Mouse (Mus musculus): ENCODE measurements around the gene Slc4a1. TPM values are rescaled to one million over a fixed set of nuclear protein-coding genes. Genes with fewer than 3 reads are reported as not detected.
A peak's percentile ranks its signal among the peaks of the same experiment; 100 is the strongest.
"Not testable (repeated sequence)": the region's sequence is repeated elsewhere in the genome, so short reads cannot be mapped to it uniquely, and the experiment has no call there.

Slc4a1 gene
- polyA plus RNA-seq, 1 experiment from 2014 or later: 2.8 TPM

DNA sequence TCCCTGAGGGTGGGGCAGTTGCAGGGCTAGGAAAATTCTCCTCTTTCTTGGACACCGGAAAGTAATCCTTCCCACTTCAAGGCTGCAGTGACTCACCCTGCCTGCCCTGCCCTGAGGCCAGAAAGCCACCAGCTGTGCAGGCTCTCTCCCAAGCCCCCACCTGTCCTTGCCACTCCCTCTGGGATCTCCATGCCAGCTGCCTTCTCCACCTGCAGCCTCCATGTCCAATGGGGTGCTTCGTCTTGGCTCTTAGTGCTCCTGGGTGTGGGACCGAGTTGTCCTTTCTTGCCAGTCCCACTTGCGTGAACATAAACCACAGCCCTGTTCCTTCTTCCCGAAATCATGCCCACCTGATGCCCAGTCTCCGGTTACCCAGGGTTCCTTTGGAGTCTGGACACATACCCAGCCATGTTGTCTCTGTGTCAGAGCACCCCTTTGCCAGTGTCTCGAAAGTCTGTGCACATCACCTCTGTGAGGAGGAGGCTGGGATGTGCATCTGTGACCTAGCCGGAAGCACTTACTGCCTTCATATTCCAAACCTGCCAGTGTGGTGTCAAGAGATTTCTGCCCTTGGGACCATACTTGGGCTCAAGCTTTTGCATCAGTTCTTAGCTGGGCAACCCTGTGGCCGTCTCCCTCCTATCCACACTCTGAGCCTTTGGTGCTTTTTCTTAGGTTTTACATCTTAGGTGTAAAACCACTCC, 28.6 kb upstream of the Slc4a1 start:
- Histone ChIP-seq H3K4me1 (replicated peaks; ENCODE audit: control insufficient read depth, insufficient read depth, low read length) (peaks cover 10% of the 10 kb centered on the region), H3K4me3 (ENCODE audit: low read depth, low read length) (no peak overlapping the region), H3K9me3 (ENCODE audit: control insufficient read depth, low read length) (no peaks in the 10 kb centered on the region), H3K4me2 (ENCODE audit: low read length) (peak overlapping the region; percentile 88), H3K27ac (ENCODE audit: low read depth) (no peak overlapping the region), H3K36me3 (ENCODE audit: control insufficient read depth, insufficient read depth, low read length) (no peaks in the 10 kb centered on the region), H3K9ac (ENCODE audit: low read length) (no peak overlapping the region), H3K27me3 (replicated peaks; ENCODE audit: control insufficient read depth, insufficient read depth, low read length) (peaks cover 27% of the 10 kb centered on the region)
- WGBS: 78% methylated on average over 9 of the region's 9 CpGs
- ATAC-seq (replicated peaks; ENCODE audit: low FRiP score, low TSS enrichment, low read depth) (no peak), DNase-seq (ENCODE audit: low spot score) (no peak)

DNA sequence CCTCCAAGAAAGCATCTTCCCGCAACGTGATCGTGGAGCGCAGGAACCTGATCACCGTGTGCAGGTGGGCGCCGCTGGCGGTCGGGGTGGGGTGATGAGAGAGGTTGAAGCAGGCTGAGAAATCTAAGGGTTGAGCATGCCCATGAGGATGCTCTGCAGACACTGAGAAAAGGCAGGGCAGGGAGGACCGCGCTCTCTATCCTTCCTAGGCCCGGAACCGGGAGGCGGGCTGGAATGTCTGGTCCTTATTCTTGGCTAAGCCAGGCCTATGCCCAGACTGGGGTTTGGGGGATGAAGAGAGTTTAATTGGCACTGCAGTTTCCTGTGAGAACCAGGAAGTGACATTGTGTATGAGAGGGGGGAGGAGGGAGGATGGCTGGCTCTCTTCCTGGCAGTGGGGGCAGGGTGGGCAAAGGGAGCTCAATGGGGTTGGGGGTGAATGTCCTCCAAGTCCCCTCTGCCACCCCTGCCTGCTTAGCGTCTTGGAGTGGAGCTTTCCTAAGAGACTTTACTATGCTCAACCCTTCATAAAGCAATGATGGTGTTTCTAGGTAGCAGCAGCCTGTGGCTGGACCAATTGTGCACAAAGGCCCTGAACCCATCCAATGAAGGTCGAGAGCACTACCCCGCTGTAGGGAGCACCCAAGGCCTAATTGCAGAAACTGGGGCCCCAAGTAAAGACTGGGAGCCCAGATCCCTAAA, 27.9 kb upstream of the Slc4a1 start:
- H3K4me3 ChIP-seq (ENCODE audit: low read depth, low read length): peak overlapping the region; percentile 39
- peaks cover 10% of the 10 kb centered on the region for H3K4me1 ChIP-seq (replicated peaks; ENCODE audit: control insufficient read depth, insufficient read depth, low read length)
- H3K27ac ChIP-seq (ENCODE audit: low read depth): no peak overlapping the region
- H3K36me3 ChIP-seq (ENCODE audit: control insufficient read depth, insufficient read depth, low read length): no peaks in the 10 kb centered on the region
- DNase-seq (ENCODE audit: low spot score) (no peak), ATAC-seq (replicated peaks; ENCODE audit: low FRiP score, low TSS enrichment, low read depth) (peak; percentile 3; the same call in 1 of the 2 replicates)
- peaks cover 20% of the 10 kb centered on the region for H3K27me3 ChIP-seq (replicated peaks; ENCODE audit: control insufficient read depth, insufficient read depth, low read length)
- 0 out of 2 replicates have a peak overlapping the region, but pooled peaks have one; percentile 29 for H3K9ac ChIP-seq (ENCODE audit: low read length)
- H3K4me2 ChIP-seq (ENCODE audit: low read length): peak overlapping the region; percentile 88
- 11% methylated on average over 17 of the region's 17 CpGs for WGBS
- H3K9me3 ChIP-seq (ENCODE audit: control insufficient read depth, low read length): no peaks in the 10 kb centered on the region

- DNase-seq (ENCODE audit: low spot score) (peak; percentile 97), ATAC-seq (replicated peaks; ENCODE audit: low FRiP score, low TSS enrichment, low read depth) (peak; percentile 86)
- Histone ChIP-seq H3K36me3 (ENCODE audit: control insufficient read depth, insufficient read depth, low read length) (no peaks in the 10 kb centered on the region), H3K27ac (ENCODE audit: low read depth) (0 out of 2 replicates have a peak within 1 kb of the TSS, but pooled peaks have one; percentile 27), H3K4me2 (ENCODE audit: low read length) (peak within 1 kb of the TSS; percentile 88), H3K27me3 (replicated peaks; ENCODE audit: control insufficient read depth, insufficient read depth, low read length) (peaks cover 14% of the 10 kb centered on the region), H3K9me3 (ENCODE audit: control insufficient read depth, low read length) (no peaks in the 10 kb centered on the region), H3K9ac (ENCODE audit: low read length) (0 out of 2 replicates have a peak within 1 kb of the TSS, but pooled peaks have one; percentile 29), H3K4me3 (ENCODE audit: low read depth, low read length) (peak within 1 kb of the TSS; percentile 39), H3K4me1 (replicated peaks; ENCODE audit: control insufficient read depth, insufficient read depth, low read length) (peaks cover 10% of the 10 kb centered on the region)
- under 1% methylated on average over 30 of the region's 34 CpGs for WGBS
These were observed 27.2 kb upstream of the Slc4a1 start, which contains the start of gene Rundc3a for GRCm38 (mm10) chr11:102393238-102393634. Gene Rundc3a, plus strand, starts transcription at chr11:102393403.

DNA sequence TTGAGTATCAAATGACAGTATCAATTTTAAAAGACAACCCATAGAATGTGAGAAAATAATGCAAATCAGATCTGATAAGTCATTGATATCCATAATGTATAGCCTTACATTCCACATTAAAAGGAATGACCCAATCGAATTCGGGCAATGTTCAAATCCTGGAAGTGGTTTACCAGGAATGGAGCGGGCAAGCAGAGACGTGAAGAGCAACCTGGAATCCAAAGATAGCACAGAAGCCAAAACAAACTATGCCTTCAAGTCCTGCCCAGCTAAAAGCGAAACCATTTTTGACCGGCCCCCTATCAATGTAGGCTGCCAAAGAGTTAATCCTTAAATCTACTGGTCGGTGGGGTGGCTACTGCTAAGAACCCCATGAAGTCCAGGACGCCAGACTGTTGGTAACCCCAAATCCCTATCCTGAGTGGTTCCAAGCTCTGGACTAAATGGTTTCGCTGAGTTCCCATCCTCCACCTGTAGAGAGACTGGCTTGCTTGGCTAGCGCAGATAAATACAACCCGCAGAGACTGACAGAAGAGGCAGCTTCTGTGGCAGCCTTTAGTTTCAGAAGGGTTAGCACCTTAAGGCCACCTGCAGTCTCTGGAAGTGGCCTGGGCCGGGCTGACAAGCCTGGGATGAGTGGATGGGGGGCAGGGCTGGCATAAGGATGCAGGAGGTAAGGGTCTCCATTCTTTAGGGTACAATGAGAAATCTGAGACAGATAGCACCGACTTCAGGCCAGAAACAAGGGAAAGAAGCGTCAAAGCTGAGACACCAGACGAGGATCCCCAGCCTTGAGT, 26.6 kb upstream of the Slc4a1 start:
- H3K27ac ChIP-seq (ENCODE audit: low read depth): 0 out of 2 replicates have a peak overlapping the region, but pooled peaks have one; percentile 27
- peak overlapping the region; percentile 39 for H3K4me3 ChIP-seq (ENCODE audit: low read depth, low read length)
- no peaks in the 10 kb centered on the region for H3K9me3 ChIP-seq (ENCODE audit: control insufficient read depth, low read length)
- peak overlapping the region; percentile 88 for H3K4me2 ChIP-seq (ENCODE audit: low read length)
- ATAC-seq (replicated peaks; ENCODE audit: low FRiP score, low TSS enrichment, low read depth) (0 out of 2 replicates have a peak, but pooled peaks have one; percentile 33), DNase-seq (ENCODE audit: low spot score) (no peak)
- peaks cover 8% of the 10 kb centered on the region; the same call in 1 of the 2 replicates for H3K27me3 ChIP-seq (replicated peaks; ENCODE audit: control insufficient read depth, insufficient read depth, low read length)
- H3K4me1 ChIP-seq (replicated peaks; ENCODE audit: control insufficient read depth, insufficient read depth, low read length): peaks cover 10% of the 10 kb centered on the region
- no peaks in the 10 kb centered on the region for H3K36me3 ChIP-seq (ENCODE audit: control insufficient read depth, insufficient read depth, low read length)
- no peak overlapping the region for H3K9ac ChIP-seq (ENCODE audit: low read length)
- WGBS: 16% methylated on average over 15 of the region's 15 CpGs

GRCm38 (mm10) chr11:102389436-102389835, 23.4 kb upstream of the Slc4a1 start:
- not testable (repeated sequence) for DNase-seq (ENCODE audit: low spot score); H3K27me3 ChIP-seq (replicated peaks; ENCODE audit: control insufficient read depth, insufficient read depth, low read length); H3K9me3 ChIP-seq (ENCODE audit: control insufficient read depth, low read length); H3K27ac ChIP-seq (ENCODE audit: low read depth); H3K4me3 ChIP-seq (ENCODE audit: low read depth, low read length); H3K36me3 ChIP-seq (ENCODE audit: control insufficient read depth, insufficient read depth, low read length); ATAC-seq (replicated peaks; ENCODE audit: low FRiP score, low TSS enrichment, low read depth); H3K9ac ChIP-seq (ENCODE audit: low read length); H3K4me2 ChIP-seq (ENCODE audit: low read length)
- WGBS: 86% methylated on average over 4 of the region's 5 CpGs
- H3K4me1 ChIP-seq (replicated peaks; ENCODE audit: control insufficient read depth, insufficient read depth, low read length): peaks cover 10% of the 10 kb centered on the region

- no peak overlapping the region for H3K9ac ChIP-seq (ENCODE audit: low read length)
- H3K27me3 ChIP-seq (replicated peaks; ENCODE audit: control insufficient read depth, insufficient read depth, low read length): no peaks in the 10 kb centered on the region
- no peaks in the 10 kb centered on the region for H3K36me3 ChIP-seq (ENCODE audit: control insufficient read depth, insufficient read depth, low read length)
- no peak overlapping the region for H3K4me3 ChIP-seq (ENCODE audit: low read depth, low read length)
- H3K4me1 ChIP-seq (replicated peaks; ENCODE audit: control insufficient read depth, insufficient read depth, low read length): no peaks in the 10 kb centered on the region
- no peak overlapping the region for H3K4me2 ChIP-seq (ENCODE audit: low read length)
- 56% methylated on average over 5 of the region's 5 CpGs for WGBS
- no peak overlapping the region for H3K27ac ChIP-seq (ENCODE audit: low read depth)
- DNase-seq (ENCODE audit: low spot score) (no peak), ATAC-seq (replicated peaks; ENCODE audit: low FRiP score, low TSS enrichment, low read depth) (no peak)
- no peaks in the 10 kb centered on the region for H3K9me3 ChIP-seq (ENCODE audit: control insufficient read depth, low read length)
These were observed 20.1 kb upstream of the Slc4a1 start for GRCm38 (mm10) chr11:102386121-102386520.

GRCm38 (mm10) chr11:102385075-102385474, 19.1 kb upstream of the Slc4a1 start:
- 46% methylated on average over 4 of the region's 4 CpGs for WGBS
- Histone ChIP-seq H3K4me1 (replicated peaks; ENCODE audit: control insufficient read depth, insufficient read depth, low read length) (no peaks in the 10 kb centered on the region), H3K27me3 (replicated peaks; ENCODE audit: control insufficient read depth, insufficient read depth, low read length) (no peaks in the 10 kb centered on the region), H3K27ac (ENCODE audit: low read depth) (no peak overlapping the region), H3K4me3 (ENCODE audit: low read depth, low read length) (no peak overlapping the region), H3K36me3 (ENCODE audit: control insufficient read depth, insufficient read depth, low read length) (no peaks in the 10 kb centered on the region), H3K9ac (ENCODE audit: low read length) (no peak overlapping the region), H3K4me2 (ENCODE audit: low read length) (no peak overlapping the region), H3K9me3 (ENCODE audit: control insufficient read depth, low read length) (no peaks in the 10 kb centered on the region)
- ATAC-seq (replicated peaks; ENCODE audit: low FRiP score, low TSS enrichment, low read depth) (no peak), DNase-seq (ENCODE audit: low spot score) (no peak)

GRCm38 (mm10) chr11:102384418-102384817, 18.4 kb upstream of the Slc4a1 start:
- Histone ChIP-seq H3K36me3 (ENCODE audit: control insufficient read depth, insufficient read depth, low read length) (no peaks in the 10 kb centered on the region), H3K4me2 (ENCODE audit: low read length) (no peak overlapping the region), H3K27ac (ENCODE audit: low read depth) (no peak overlapping the region), H3K27me3 (replicated peaks; ENCODE audit: control insufficient read depth, insufficient read depth, low read length) (no peaks in the 10 kb centered on the region), H3K4me3 (ENCODE audit: low read depth, low read length) (no peak overlapping the region), H3K4me1 (replicated peaks; ENCODE audit: control insufficient read depth, insufficient read depth, low read length) (no peaks in the 10 kb centered on the region), H3K9ac (ENCODE audit: low read length) (no peak overlapping the region), H3K9me3 (ENCODE audit: control insufficient read depth, low read length) (no peaks in the 10 kb centered on the region)
- ATAC-seq (replicated peaks; ENCODE audit: low FRiP score, low TSS enrichment, low read depth): no peak
- WGBS: 64% methylated on average over 2 of the region's 2 CpGs
- DNase-seq (ENCODE audit: low spot score): no peak

All from intestine, embryonic 14.5 days (tissue).